Mouse (Mus musculus): Measurements from ENCODE around the gene B4galt4. TPM values are rescaled to one million over a fixed set of nuclear protein-coding genes. Genes with fewer than 3 reads are reported as not detected.

The B4galt4 gene
- total and polyA plus RNA-seq, 3 experiments: not detected

DNA sequence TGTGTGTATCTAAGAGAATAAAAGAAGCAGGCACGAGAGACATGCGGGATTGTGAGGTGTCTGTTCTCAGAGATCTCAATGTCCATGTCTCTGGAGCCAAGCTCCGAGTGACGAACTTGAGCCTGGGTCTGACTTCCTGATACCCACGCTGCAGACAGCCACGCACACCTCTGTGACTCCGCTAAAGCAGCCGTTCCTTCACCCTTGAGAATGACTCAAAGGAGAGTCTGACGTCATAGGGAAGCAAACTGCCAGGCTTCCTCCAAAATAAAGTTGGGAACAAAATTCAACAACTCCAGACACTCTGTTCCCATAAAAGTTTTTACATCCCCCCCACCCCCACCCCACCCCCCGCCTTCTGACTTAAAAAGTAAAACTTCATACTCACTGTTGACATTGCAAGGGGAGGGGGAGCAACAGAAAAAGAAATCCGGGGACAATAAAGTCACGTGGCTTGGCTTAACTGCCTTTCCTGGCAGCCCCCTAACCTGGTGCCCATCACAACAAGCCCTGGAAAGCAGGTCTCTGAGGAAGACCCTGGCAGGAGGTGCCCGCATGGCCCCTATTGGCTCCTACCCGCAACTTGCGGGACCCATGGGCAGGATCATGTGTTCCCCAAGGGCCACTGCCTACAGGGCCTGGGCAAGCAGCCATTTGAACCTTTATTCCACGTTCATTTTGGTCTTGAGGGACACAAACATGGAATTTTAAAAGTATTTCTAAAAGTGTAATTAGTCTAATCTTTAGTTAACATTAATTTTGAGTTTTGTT, 41.5 kb upstream of the B4galt4 start:
- TF ChIP-seq ETS1 (conservative IDR thresholded peaks at IDR 0.05; ENCODE audit: low read depth, low read length) (no peak), ELF1 (IDR thresholded peaks at IDR 0.05; ENCODE audit: low read depth, low read length) (no peak), ZNF384 (IDR thresholded peaks at IDR 0.05; ENCODE audit: low read depth, low read length) (no peak), GABPA (IDR thresholded peaks at IDR 0.05; ENCODE audit: insufficient replicate concordance, low read depth, low read length) (no peak), MAFK (IDR thresholded peaks at IDR 0.05; ENCODE audit: insufficient replicate concordance, low read length) (no peak), USF2 (conservative IDR thresholded peaks at IDR 0.05; ENCODE audit: low read depth, low read length) (no peak), SMC3 (IDR thresholded peaks at IDR 0.05; ENCODE audit: low read depth, low read length) (no peak), NELFE (IDR thresholded peaks at IDR 0.05; ENCODE audit: low read depth, low read length) (no peak), SIN3A (IDR thresholded peaks at IDR 0.05; ENCODE audit: low read length) (no peak), MAX (IDR thresholded peaks at IDR 0.05; ENCODE audit: low read length) (no peak), CTCF (conservative IDR thresholded peaks at IDR 0.05 in 1 of 2, IDR thresholded peaks at IDR 0.05 in 1 of 2; ENCODE audit: low read depth in 2 of 2, low read length in 2 of 2) (no peak), JUND (conservative IDR thresholded peaks at IDR 0.05; ENCODE audit: low read depth, low read length) (no peak), POLR2AphosphoS2 (IDR thresholded peaks at IDR 0.05; ENCODE audit: low read depth, low read length) (no peak), CHD2 (IDR thresholded peaks at IDR 0.05; ENCODE audit: low read length) (no peak), TCF12 (IDR thresholded peaks at IDR 0.05; ENCODE audit: low read depth, low read length) (no peak), MXI1 (IDR thresholded peaks at IDR 0.05; ENCODE audit: low read depth, low read length) (no peak), NRF1 (IDR thresholded peaks at IDR 0.05; ENCODE audit: low read depth, low read length) (no peak), BHLHE40 (IDR thresholded peaks at IDR 0.05; ENCODE audit: low read depth, low read length) (no peak), JUN (IDR thresholded peaks at IDR 0.05; ENCODE audit: insufficient read depth, low read depth, low read length) (no peak), RAD21 (IDR thresholded peaks at IDR 0.05; ENCODE audit: low read depth, low read length) (no peak)
- Histone ChIP-seq H3K4me3 (replicated peaks in 1 of 3; ENCODE audit: low read depth in 2 of 3, low read length in 2 of 3, poor library complexity in 1 of 3) (no peak overlapping the region), H3K9me3 (replicated peaks; ENCODE audit: low read length) (no peaks in the 10 kb centered on the region), H3K36me3 (replicated peaks in 1 of 2; ENCODE audit: control insufficient read depth in 1 of 2, insufficient read depth in 1 of 2, low read length in 1 of 2) (no peaks in the 10 kb centered on the region), H3K27me3 (replicated peaks) (no peaks in the 10 kb centered on the region), H3K4me2 (ENCODE audit: insufficient read depth, low read depth, poor library complexity, severe bottlenecking) (no peak overlapping the region), H3K79me2 (replicated peaks; ENCODE audit: control insufficient read depth, extremely low read depth, insufficient read depth, poor library complexity, severe bottlenecking) (no peaks in the 10 kb centered on the region), H3K27ac (ENCODE audit: insufficient read depth, low read depth) (no peak overlapping the region), H3K9ac (ENCODE audit: insufficient read depth, low read depth) (no peak overlapping the region), H3K4me1 (ENCODE audit: control insufficient read depth in 1 of 2, insufficient read depth in 2 of 2) (peaks cover 0 to 7% of the 10 kb centered on the region in 2 experiments; a peak in 3 of 4 replicates)
- dilution Hi-C loops (cut with MboI; ENCODE audit: extremely low pct_ligation_motif_present, extremely low pct_unique_long_range_greater_than_20kb, low sequenced_read_pairs): no loop called here
- no peak for DNase-seq (ENCODE audit: extremely low read depth)
- in situ Hi-C loops (cut with MboI; ENCODE audit: low pct_ligation_motif_present, low pct_unique_long_range_greater_than_20kb, low sequenced_read_pairs): loop anchor here (10.0 to 25.0 kb wide), 2 partner anchors 66 to 363 kb away; partner anchors contain the start of genes Cox17, Gm21987 and Maats1

Measured in CH12.LX (cell line).